Mouse (Mus musculus) liver, embryonic 11.5 days (tissue): Measurements from ENCODE around the gene Lmf2. TPM values are rescaled to one million over a fixed set of nuclear protein-coding genes. Genes with fewer than 3 reads are reported as not detected.
A peak's percentile ranks its signal among the peaks of the same experiment; 100 is the strongest.

ENCODE experiments used
- ATAC-seq: fragments of 200-750 bp; cut with Nextera tagmentation; replicated peaks from 2 replicates; pipeline ENCODE4 v1.8.0; 2017; ENCODE audit warnings: moderate number of reproducible peaks, mild to moderate bottlenecking, moderate TSS enrichment, moderate library complexity; ENCODE audit not compliant: low FRiP score
- DNase-seq: peaks from one replicate; pipeline ENCODE4 v3.0.0-alpha.2; 2017; ENCODE audit warnings: low spot score
- H3K27ac ChIP-seq: fragments of 300-500 bp; sonication (generic); 2 replicates; pipeline ENCODE4 v1.5.1; 2014; ENCODE audit warnings: mild to moderate bottlenecking, low read depth, low read length, control low read depth
- H3K27me3 ChIP-seq: fragments of 300-500 bp; sonication (generic); replicated peaks from 2 replicates; pipeline ENCODE4 v1.6.1; 2014; ENCODE audit warnings: low read length, mixed read lengths; ENCODE audit not compliant: control insufficient read depth, insufficient read depth
- H3K36me3 ChIP-seq: fragments of 300-500 bp; sonication (generic); 2 replicates; pipeline ENCODE4 v1.6.1; 2014; ENCODE audit warnings: mild to moderate bottlenecking, low read length, moderate library complexity, mixed read lengths; ENCODE audit not compliant: control insufficient read depth, insufficient read depth
- H3K4me1 ChIP-seq: fragments of 300-500 bp; sonication (generic); replicated peaks from 2 replicates; pipeline ENCODE4 v1.6.1; 2014; ENCODE audit warnings: low read length, mixed read lengths; ENCODE audit not compliant: control insufficient read depth, insufficient read depth
- H3K4me2 ChIP-seq: fragments of 300-500 bp; sonication (generic); 2 replicates; pipeline ENCODE4 v1.6.1; 2014; ENCODE audit warnings: mild to moderate bottlenecking, control low read depth, moderate library complexity
- H3K4me3 ChIP-seq: fragments of 300-500 bp; sonication (generic); 2 replicates; pipeline ENCODE4 v1.5.1; 2014; ENCODE audit warnings: low read depth, low read length, control low read depth
- H3K9ac ChIP-seq: fragments of 300-500 bp; sonication (generic); 2 replicates; pipeline ENCODE4 v1.6.1; 2014; ENCODE audit warnings: low read depth, low read length, control low read depth
- H3K9me3 ChIP-seq: fragments of 300-500 bp; sonication (generic); 2 replicates; pipeline ENCODE4 v1.6.1; 2016; ENCODE audit warnings: low read length, inconsistent platforms, mixed read lengths; ENCODE audit not compliant: control insufficient read depth
- WGBS: fragments of 180-500 bp; shearing (Covaris S2); extraction: QIAGEN DNeasy Blood & Tissue Kit; methylation state at CpG from one replicate; pipeline ENCODE4 v1.1.7; 2014; 5-methylcytosine and 5-hydroxymethylcytosine counted together
- polyA plus RNA-seq: library from polyadenylated mRNA; unstranded; fragments of >200 nt; fragmentation: Nextera tagmentation; extraction: Ambion mirVana; gene quantifications from 2 replicates; pipeline ENCODE4 v1.2.1, GENCODE M21; 2014

The Lmf2 gene
- polyA plus RNA-seq, 1 experiment from 2014 or later: 44.1 TPM

DNA sequence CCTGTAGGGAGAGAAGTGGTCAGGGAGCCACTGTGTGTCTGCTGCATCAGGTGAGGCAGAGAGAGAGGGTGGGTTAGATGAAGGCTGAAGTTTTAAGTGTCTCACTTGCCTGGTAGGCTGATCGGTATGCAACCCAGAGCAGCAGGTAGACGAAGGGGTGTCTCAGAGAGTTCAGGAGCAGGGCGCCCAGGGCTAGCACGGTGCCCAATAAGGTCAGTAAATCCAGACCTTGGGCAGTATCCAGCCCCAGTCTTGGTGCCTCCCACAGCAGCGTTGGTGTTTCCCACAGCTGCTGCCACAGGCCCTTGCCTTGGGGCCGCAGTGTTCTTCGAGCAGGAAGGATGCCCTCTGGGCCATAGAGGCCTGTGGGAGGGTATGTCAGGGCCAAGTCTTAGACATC, 1.0 kb downstream of the Lmf2 start:
- Histone ChIP-seq H3K9ac (peak overlapping the region; percentile 88), H3K36me3 (peaks cover 37% of the 10 kb centered on the region), H3K27ac (0 out of 2 replicates have a peak overlapping the region, but pooled peaks have one; percentile 30), H3K27me3 (no peaks in the 10 kb centered on the region), H3K9me3 (no peaks in the 10 kb centered on the region), H3K4me3 (peak overlapping the region; percentile 86), H3K4me2 (peak overlapping the region; percentile 88), H3K4me1 (peaks cover 23% of the 10 kb centered on the region)
- DNase-seq: no peak
- WGBS: 77% methylated on average over 7 of the region's 7 CpGs
- ATAC-seq: no peak

- DNase-seq (no peak), ATAC-seq (no peak)
- Histone ChIP-seq H3K4me2 (peak overlapping the region; percentile 88), H3K4me3 (peak overlapping the region; percentile 86; the same call in 1 of the 2 replicates), H3K9ac (peak overlapping the region; percentile 88; the same call in 1 of the 2 replicates), H3K4me1 (peaks cover 22% of the 10 kb centered on the region), H3K27me3 (no peaks in the 10 kb centered on the region), H3K36me3 (peaks cover 37% of the 10 kb centered on the region), H3K9me3 (no peaks in the 10 kb centered on the region), H3K27ac (no peak overlapping the region)
- WGBS: 92% methylated on average over 16 of the region's 16 CpGs
Observed at GRCm38 (mm10) chr15:89353837-89354236, 1.6 kb downstream of the Lmf2 start.

DNA sequence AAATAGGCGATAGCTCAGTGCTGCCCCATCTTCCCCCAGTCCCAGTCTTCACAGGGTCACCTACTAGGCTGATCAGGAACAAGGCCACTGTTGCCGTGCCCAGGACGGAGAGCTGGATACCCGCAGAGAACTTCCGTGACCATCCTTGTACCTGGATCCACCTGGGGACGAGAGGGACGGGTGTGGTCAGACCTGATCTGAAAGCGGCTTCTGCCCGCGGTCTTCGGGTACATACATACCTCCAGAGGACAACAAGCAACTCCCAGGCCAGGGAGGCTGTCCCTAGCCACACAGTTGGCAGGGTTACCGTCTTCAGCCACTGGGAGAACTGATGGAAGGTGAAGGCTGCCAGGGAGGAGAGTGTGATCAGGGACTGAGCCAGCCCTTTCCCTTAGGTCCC, 2.7 kb downstream of the Lmf2 start:
- 94% methylated on average over 12 of the region's 12 CpGs for WGBS
- Histone ChIP-seq H3K4me3 (no peak overlapping the region), H3K4me2 (no peak overlapping the region), H3K36me3 (peaks cover 39% of the 10 kb centered on the region), H3K9ac (no peak overlapping the region), H3K9me3 (no peaks in the 10 kb centered on the region), H3K27ac (no peak overlapping the region), H3K27me3 (no peaks in the 10 kb centered on the region), H3K4me1 (peaks cover 15% of the 10 kb centered on the region)
- ATAC-seq (no peak), DNase-seq (no peak)

- Histone ChIP-seq H3K4me3 (no peak overlapping the region), H3K36me3 (peaks cover 39% of the 10 kb centered on the region), H3K4me2 (no peak overlapping the region), H3K9me3 (no peaks in the 10 kb centered on the region), H3K9ac (no peak overlapping the region), H3K27ac (no peak overlapping the region), H3K4me1 (peaks cover 9% of the 10 kb centered on the region), H3K27me3 (no peaks in the 10 kb centered on the region)
- DNase-seq (no peak), ATAC-seq (no peak)
- WGBS: 93% methylated on average over 14 of the region's 14 CpGs
Observed at GRCm38 (mm10) chr15:89352054-89352453, 3.4 kb downstream of the Lmf2 start.

- Histone ChIP-seq H3K4me2 (no peak overlapping the region), H3K9ac (no peak overlapping the region), H3K36me3 (peaks cover 39% of the 10 kb centered on the region), H3K27ac (no peak overlapping the region), H3K27me3 (no peaks in the 10 kb centered on the region), H3K9me3 (no peaks in the 10 kb centered on the region), H3K4me1 (peaks cover 9% of the 10 kb centered on the region), H3K4me3 (no peak overlapping the region)
- WGBS: 93% methylated on average over 15 of the region's 15 CpGs
- DNase-seq: no peak
- ATAC-seq: no peak
Observed at GRCm38 (mm10) chr15:89351302-89351701, 4.2 kb downstream of the Lmf2 start.

DNA sequence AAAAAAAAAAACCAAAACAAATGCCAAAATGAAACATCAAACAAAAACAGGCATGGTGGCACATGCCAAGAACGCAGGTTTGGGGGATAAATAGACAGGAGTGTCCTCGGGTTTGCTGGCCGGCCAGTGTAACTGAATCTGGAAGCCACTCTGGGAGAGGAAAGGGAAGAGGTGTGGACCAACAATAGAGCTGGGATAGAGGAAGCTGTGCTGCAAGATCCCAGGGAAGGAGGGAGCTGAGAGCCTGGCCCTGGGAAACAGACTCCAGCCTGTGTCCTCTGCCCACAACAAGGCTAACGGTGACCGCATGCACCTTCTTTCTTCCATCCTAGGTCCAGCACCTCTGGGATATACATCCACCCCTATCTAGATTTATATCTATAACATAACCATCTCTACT, 5.0 kb downstream of the Lmf2 start:
- Histone ChIP-seq H3K4me2 (no peak overlapping the region), H3K4me3 (no peak overlapping the region), H3K36me3 (peaks cover 39% of the 10 kb centered on the region), H3K9me3 (no peaks in the 10 kb centered on the region), H3K9ac (no peak overlapping the region), H3K4me1 (peaks cover 9% of the 10 kb centered on the region), H3K27ac (no peak overlapping the region), H3K27me3 (no peaks in the 10 kb centered on the region)
- no peak for ATAC-seq
- WGBS: 80% methylated on average over 5 of the region's 5 CpGs
- DNase-seq: no peak

GRCm38 (mm10) chr15:89343325-89343724, 12.1 kb downstream of the Lmf2 start:
- Histone ChIP-seq H3K4me3 (no peak overlapping the region), H3K27ac (no peak overlapping the region), H3K9ac (no peak overlapping the region), H3K36me3 (0 out of 2 replicates have a peak, but pooled peaks cover 2% of the 10 kb centered on the region), H3K9me3 (no peaks in the 10 kb centered on the region), H3K27me3 (no peaks in the 10 kb centered on the region), H3K4me2 (no peak overlapping the region), H3K4me1 (no peaks in the 10 kb centered on the region)
- ATAC-seq (no peak), DNase-seq (no peak)
- WGBS: 74% methylated on average over 3 of the region's 3 CpGs

GRCm38 (mm10) chr15:89341678-89342077, 13.8 kb downstream of the Lmf2 start:
- Histone ChIP-seq H3K4me2 (no peak overlapping the region), H3K27ac (no peak overlapping the region), H3K27me3 (no peaks in the 10 kb centered on the region), H3K4me1 (no peaks in the 10 kb centered on the region), H3K4me3 (no peak overlapping the region), H3K9ac (no peak overlapping the region), H3K36me3 (no peaks in the 10 kb centered on the region), H3K9me3 (no peaks in the 10 kb centered on the region)
- DNase-seq (no peak), ATAC-seq (no peak)
- WGBS: 60% methylated on average over 1 of the region's 1 CpGs

DNA sequence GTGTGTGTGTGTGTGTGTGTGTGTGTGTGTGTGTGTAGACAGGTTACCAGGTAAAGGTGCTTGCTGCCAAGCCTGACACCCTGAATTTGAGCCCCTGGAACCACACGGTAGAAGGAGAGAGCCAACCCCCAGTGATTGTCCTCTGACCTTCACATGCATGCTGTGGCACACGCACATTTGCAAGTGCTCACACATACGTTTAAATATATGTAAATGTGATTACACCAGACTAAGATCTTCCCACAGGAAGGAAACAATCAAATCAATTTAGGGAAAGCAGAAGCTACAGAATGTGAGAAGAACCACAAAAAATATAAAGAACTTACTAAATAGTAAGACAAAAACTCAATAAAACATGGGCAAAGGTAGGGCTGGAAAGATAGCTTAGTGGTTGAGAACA, 15.3 kb downstream of the Lmf2 start:
- no peak for ATAC-seq

More for the DNA sequence above, 15.3 kb downstream of the Lmf2 start:
- 75% methylated on average over 3 of the region's 3 CpGs for WGBS
- H3K27ac ChIP-seq: no peak overlapping the region
- no peaks in the 10 kb centered on the region for H3K9me3 ChIP-seq
- H3K27me3 ChIP-seq: no peaks in the 10 kb centered on the region
- no peak overlapping the region for H3K9ac ChIP-seq
- DNase-seq: no peak
- H3K4me3 ChIP-seq: no peak overlapping the region
- no peaks in the 10 kb centered on the region for H3K4me1 ChIP-seq
- H3K36me3 ChIP-seq: no peaks in the 10 kb centered on the region
- no peak overlapping the region for H3K4me2 ChIP-seq
